Mouse (Mus musculus) heart, adult 2 months (tissue): ENCODE data around the gene Litaf. TPM values are rescaled to one million over a fixed set of nuclear protein-coding genes. Genes with fewer than 3 reads are reported as not detected.

ENCODE experiments used
- DNase-seq, 2 experiments: peaks; one replicate each; pipeline ENCODE4 v3.0.0; 2021
- H3K27ac ChIP-seq: fragments of 200-600 bp; 2 replicates; pipeline ENCODE4 v1.8.1; 2022
- H3K27me3 ChIP-seq: fragments of 200-500 bp; 2 replicates; pipeline ENCODE4 v1.6.1; 2012; ENCODE audit warnings: mild to moderate bottlenecking, low read length, inconsistent platforms, mixed read lengths; ENCODE audit not compliant: control insufficient read depth, insufficient read depth
- H3K36me3 ChIP-seq: fragments of 200-500 bp; 2 replicates; pipeline ENCODE4 v1.6.1; 2012; ENCODE audit warnings: low read length, inconsistent platforms; ENCODE audit not compliant: control insufficient read depth, insufficient read depth
- H3K4me1 ChIP-seq: fragments of 200-500 bp; 2 replicates; pipeline ENCODE4 v1.6.1; 2011; ENCODE audit warnings: low read length; ENCODE audit not compliant: control insufficient read depth, insufficient read depth
- H3K4me3 ChIP-seq: fragments of 200-600 bp; 2 replicates; pipeline ENCODE4 v1.8.1; 2022
- H3K79me2 ChIP-seq: fragments of 200-500 bp; replicated peaks from 2 replicates; pipeline ENCODE4 v1.6.1; 2012; ENCODE audit warnings: mild to moderate bottlenecking, inconsistent platforms, low read length, moderate library complexity, mixed read lengths; ENCODE audit not compliant: control insufficient read depth, insufficient read depth
- H3K9ac ChIP-seq: fragments of 200-500 bp; 2 replicates; pipeline ENCODE4 v1.6.1; 2012; ENCODE audit warnings: low read depth, mild to moderate bottlenecking, control low read depth, inconsistent platforms, low read length, mixed read lengths
- CTCF ChIP-seq: fragments of 200-600 bp; IDR thresholded peaks from 2 replicates; pipeline ENCODE4 v1.8.1; 2022; ENCODE audit warnings: antibody characterized with exemption, mild to moderate bottlenecking, moderate library complexity
- EP300 ChIP-seq: fragments of 200-500 bp; IDR thresholded peaks from 2 replicates; pipeline ENCODE4 v1.6.1; 2011; ENCODE audit warnings: low read depth, low read length, control low read depth; ENCODE audit not compliant: insufficient read depth
- POLR2A ChIP-seq: fragments of 200-500 bp; IDR thresholded peaks from 2 replicates; pipeline ENCODE4 v1.6.1; 2011; ENCODE audit warnings: mild to moderate bottlenecking, low read depth, low read length, control low read depth; ENCODE audit not compliant: insufficient read depth
- WGBS: fragments of 180-500 bp; shearing (Covaris S2); methylation state at CpG from one replicate; pipeline ENCODE4 v1.1.7; 2018; 5-methylcytosine and 5-hydroxymethylcytosine counted together
- intact Hi-C: fragments of 180-260 bp; cut with DNase I; formaldehyde crosslinking; loops from one replicate; pipeline ENCODE4 v1.15.1; 2025
- polyA plus RNA-seq: library from polyadenylated mRNA; depleted of rRNA; stranded (reverse); fragments of >200 nt; gene quantifications from 2 replicates; pipeline ENCODE4 v1.2.3, GENCODE M21; 2012
- total RNA-seq, 2 experiments: library from RNA; stranded (reverse); gene quantifications; 2 replicates each; pipeline ENCODE4 v1.2.3; 2021

Gene Litaf
- total and polyA plus RNA-seq, 3 experiments, result 19.6 to 47.3 (median 25.0) TPM

GRCm38 (mm10) chr16:11054409-11054808, 11.5 kb downstream of the Litaf start:
- WGBS, result 81% methylated on average over 6 of the region's 6 CpGs
- no peaks in the 10 kb centered on the region for H3K4me1 ChIP-seq
- DNase-seq, result no peak
- H3K79me2 ChIP-seq, result no peaks in the 10 kb centered on the region
- no peak overlapping the region for H3K27ac ChIP-seq
- H3K36me3 ChIP-seq, result no peaks in the 10 kb centered on the region
- intact Hi-C loops, result no loop called here
- no peak for TF ChIP-seq CTCF
- no peak for TF ChIP-seq EP300
- TF ChIP-seq POLR2A, result no peak
- no peaks in the 10 kb centered on the region for H3K27me3 ChIP-seq
- no peak overlapping the region for H3K4me3 ChIP-seq
- no peak overlapping the region for H3K9ac ChIP-seq

- H3K4me1 ChIP-seq, result peaks cover 9% of the 10 kb centered on the region
- H3K27ac ChIP-seq, result no peak overlapping the region
- TF ChIP-seq EP300 (no peak), POLR2A (no peak), CTCF (no peak)
- no peak for DNase-seq
- 86% methylated on average over 11 of the region's 11 CpGs for WGBS
- intact Hi-C loops, result no loop called here
- no peak overlapping the region for H3K4me3 ChIP-seq
- no peaks in the 10 kb centered on the region for H3K36me3 ChIP-seq
- no peaks in the 10 kb centered on the region for H3K79me2 ChIP-seq
- no peaks in the 10 kb centered on the region for H3K27me3 ChIP-seq
- H3K9ac ChIP-seq, result no peak overlapping the region
These were observed 14.8 kb downstream of the Litaf start for GRCm38 (mm10) chr16:11051134-11051533.

GRCm38 (mm10) chr16:11050226-11050625, 15.7 kb downstream of the Litaf start:
- intact Hi-C loops, result no loop called here
- no peaks in the 10 kb centered on the region for H3K27me3 ChIP-seq
- DNase-seq, result no peak
- H3K9ac ChIP-seq, result no peak overlapping the region
- no peak overlapping the region for H3K4me3 ChIP-seq
- TF ChIP-seq CTCF, result no peak
- TF ChIP-seq EP300, result no peak
- TF ChIP-seq POLR2A, result no peak
- H3K79me2 ChIP-seq, result no peaks in the 10 kb centered on the region
- no peak overlapping the region for H3K27ac ChIP-seq
- WGBS, result 84% methylated on average over 2 of the region's 2 CpGs
- H3K4me1 ChIP-seq, result peaks cover 10% of the 10 kb centered on the region
- H3K36me3 ChIP-seq, result no peaks in the 10 kb centered on the region

- H3K79me2 ChIP-seq, result no peaks in the 10 kb centered on the region
- H3K4me1 ChIP-seq, result peaks cover 14% of the 10 kb centered on the region
- intact Hi-C loops, result loop anchor here (2.0 kb wide), 1 partner anchor 16 kb away; no protein-coding TSS in a partner anchor
- H3K9ac ChIP-seq, result no peak overlapping the region
- H3K27me3 ChIP-seq, result no peaks in the 10 kb centered on the region
- peak overlapping the region; percentile 64 for H3K27ac ChIP-seq
- no peak overlapping the region for H3K4me3 ChIP-seq
- DNase-seq, result no peak
- no peak for TF ChIP-seq POLR2A
- TF ChIP-seq EP300, result no peak
- TF ChIP-seq CTCF, result no peak
- no peaks in the 10 kb centered on the region for H3K36me3 ChIP-seq
- WGBS, result 51% methylated on average over 7 of the region's 7 CpGs
These were observed 18.8 kb downstream of the Litaf start for GRCm38 (mm10) chr16:11047130-11047529.

- peaks cover 14% of the 10 kb centered on the region for H3K4me1 ChIP-seq
- no peaks in the 10 kb centered on the region for H3K36me3 ChIP-seq
- DNase-seq, result peak; percentile 62 to 78
- WGBS, result 34% methylated on average over 7 of the region's 7 CpGs
- no peaks in the 10 kb centered on the region for H3K79me2 ChIP-seq
- TF ChIP-seq EP300 (peak; percentile 96), POLR2A (no peak), CTCF (0 out of 2 replicates have a peak, but pooled peaks have one; percentile 9)
- intact Hi-C loops, result loop anchor here (2.0 kb wide), 1 partner anchor 16 kb away; no protein-coding TSS in a partner anchor
- H3K27me3 ChIP-seq, result no peaks in the 10 kb centered on the region
- no peak overlapping the region for H3K4me3 ChIP-seq
- H3K9ac ChIP-seq, result no peak overlapping the region; the same call in 1 of the 2 replicates
- peak overlapping the region; percentile 64 for H3K27ac ChIP-seq
These were observed 19.5 kb downstream of the Litaf start for GRCm38 (mm10) chr16:11046437-11046836.

GRCm38 (mm10) chr16:11043239-11043638, 22.7 kb downstream of the Litaf start:
- no peaks in the 10 kb centered on the region for H3K36me3 ChIP-seq
- intact Hi-C loops, result no loop called here
- no peak overlapping the region for H3K9ac ChIP-seq
- H3K79me2 ChIP-seq, result no peaks in the 10 kb centered on the region
- H3K4me3 ChIP-seq, result no peak overlapping the region
- H3K4me1 ChIP-seq, result peaks cover 14% of the 10 kb centered on the region
- 72% methylated on average over 5 of the region's 5 CpGs for WGBS
- no peak for DNase-seq
- no peak for TF ChIP-seq EP300
- TF ChIP-seq POLR2A, result no peak
- no peak for TF ChIP-seq CTCF
- H3K27me3 ChIP-seq, result no peaks in the 10 kb centered on the region
- no peak overlapping the region for H3K27ac ChIP-seq
